Mouse (Mus musculus): Measurements from ENCODE around the gene Zfp810. TPM values are rescaled to one million over a fixed set of nuclear protein-coding genes. Genes with fewer than 3 reads are reported as not detected.
"Not testable (repeated sequence)": the region's sequence is repeated elsewhere in the genome, so short reads cannot be mapped to it uniquely, and the experiment has no call there.

Zfp810 gene
- polyA plus RNA-seq (2016; fragmentation: Nextera tagmentation; extraction: Ambion mirVana), result 23.3 and 36.1 TPM in 2 replicates

GRCm38 (mm10) chr9:22307156-22307919 is at the start of gene Zfp810:
Gene Zfp810 (minus strand): TSS chr9:22307648.
- peak; percentile 95 for DNase-seq (ENCODE audit: low spot score)
- under 1% methylated on average over 56 of the region's 56 CpGs for WGBS
- Histone ChIP-seq H3K4me1 (peaks cover 9% of the 10 kb centered on the region), H3K27me3 (ENCODE audit: low read depth, poor library complexity, severe bottlenecking) (no peaks in the 10 kb centered on the region), H3K27ac (peak within 1 kb of the TSS; percentile 98), H3K4me3 (peak within 1 kb of the TSS; percentile 89), H3K36me3 (peaks cover 38% of the 10 kb centered on the region), H3K9me3 (replicated peaks) (no peaks in the 10 kb centered on the region)

DNA sequence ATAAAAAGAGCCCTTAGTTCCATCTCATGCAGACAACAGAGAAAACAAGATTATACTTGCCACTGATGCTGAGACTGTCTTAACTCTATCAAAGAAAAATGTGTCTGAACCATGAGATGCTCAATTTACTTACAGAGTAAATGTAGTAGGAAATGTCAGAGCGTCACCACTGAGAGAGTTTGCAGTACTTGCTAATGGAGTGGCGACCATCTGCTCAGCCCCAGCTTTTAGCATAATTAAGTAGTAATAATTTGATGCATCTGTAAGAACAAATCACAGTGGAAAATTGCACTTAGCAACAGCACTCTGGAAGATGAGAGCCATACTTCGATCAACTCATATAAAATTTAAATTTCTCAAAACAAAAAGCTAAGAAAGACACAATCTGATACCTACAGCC is 48.5 kb upstream of the Zfp810 start:
- no peak for DNase-seq (ENCODE audit: low spot score)
- Histone ChIP-seq H3K9me3 (replicated peaks) (no peaks in the 10 kb centered on the region), H3K4me3 (no peak overlapping the region), H3K4me1 (no peaks in the 10 kb centered on the region), H3K36me3 (peaks cover 97% of the 10 kb centered on the region), H3K27ac (no peak overlapping the region), H3K27me3 (ENCODE audit: low read depth, poor library complexity, severe bottlenecking) (no peaks in the 10 kb centered on the region)
- 90% methylated on average over 3 of the region's 3 CpGs for WGBS

DNA sequence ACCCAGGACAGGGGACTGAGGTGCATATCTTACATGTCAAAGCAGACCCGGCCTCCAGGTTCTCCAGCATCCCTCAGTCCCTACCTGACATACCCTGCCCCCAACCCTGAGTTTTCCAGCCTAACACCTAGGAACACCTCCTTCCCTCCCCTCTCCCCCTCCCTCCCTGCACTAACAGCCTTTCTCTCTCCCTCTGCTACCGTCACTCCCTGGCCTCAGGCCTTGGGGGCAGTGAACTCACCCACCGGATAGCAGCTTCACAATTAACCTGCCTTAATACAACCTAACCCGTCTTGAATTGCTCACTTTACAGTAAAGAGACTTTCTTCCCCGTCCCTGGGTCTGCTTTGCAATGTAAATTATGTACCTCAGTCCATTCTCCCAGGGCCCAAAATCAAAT is 46.5 kb upstream of the Zfp810 start:
- H3K4me1 ChIP-seq, result no peaks in the 10 kb centered on the region
- H3K27ac ChIP-seq, result no peak overlapping the region
- H3K9me3 ChIP-seq (replicated peaks), result no peaks in the 10 kb centered on the region
- peaks cover 93% of the 10 kb centered on the region for H3K36me3 ChIP-seq
- no peaks in the 10 kb centered on the region for H3K27me3 ChIP-seq (ENCODE audit: low read depth, poor library complexity, severe bottlenecking)
- no peak for DNase-seq (ENCODE audit: low spot score)
- H3K4me3 ChIP-seq, result no peak overlapping the region
- WGBS, result 80% methylated on average over 5 of the region's 5 CpGs

GRCm38 (mm10) chr9:22353465-22353864 is 46.0 kb upstream of the Zfp810 start:
- no peaks in the 10 kb centered on the region for H3K9me3 ChIP-seq (replicated peaks)
- no peak overlapping the region for H3K27ac ChIP-seq
- DNase-seq (ENCODE audit: low spot score), result no peak
- no peak overlapping the region for H3K4me3 ChIP-seq
- no peaks in the 10 kb centered on the region for H3K4me1 ChIP-seq
- H3K27me3 ChIP-seq (ENCODE audit: low read depth, poor library complexity, severe bottlenecking), result no peaks in the 10 kb centered on the region
- peaks cover 91% of the 10 kb centered on the region for H3K36me3 ChIP-seq
- WGBS, result 93% methylated on average over 5 of the region's 5 CpGs

GRCm38 (mm10) chr9:22340331-22340730 is 32.9 kb upstream of the Zfp810 start:
- peaks cover 89% of the 10 kb centered on the region for H3K36me3 ChIP-seq
- no peak overlapping the region for H3K4me3 ChIP-seq
- H3K27me3 ChIP-seq (ENCODE audit: low read depth, poor library complexity, severe bottlenecking), result no peaks in the 10 kb centered on the region
- H3K27ac ChIP-seq, result no peak overlapping the region
- no peaks in the 10 kb centered on the region for H3K9me3 ChIP-seq (replicated peaks)
- no peak for DNase-seq (ENCODE audit: low spot score)
- H3K4me1 ChIP-seq, result no peaks in the 10 kb centered on the region
- WGBS, result 90% methylated on average over 1 of the region's 1 CpGs

GRCm38 (mm10) chr9:22337217-22337616 is 29.8 kb upstream of the Zfp810 start:
- Histone ChIP-seq H3K27ac (no peak overlapping the region), H3K4me1 (no peaks in the 10 kb centered on the region), H3K4me3 (no peak overlapping the region), H3K36me3 (peaks cover 91% of the 10 kb centered on the region), H3K27me3 (ENCODE audit: low read depth, poor library complexity, severe bottlenecking) (no peaks in the 10 kb centered on the region), H3K9me3 (replicated peaks) (no peaks in the 10 kb centered on the region)
- no peak for DNase-seq (ENCODE audit: low spot score)
- WGBS, result 97% methylated on average over 2 of the region's 2 CpGs

DNA sequence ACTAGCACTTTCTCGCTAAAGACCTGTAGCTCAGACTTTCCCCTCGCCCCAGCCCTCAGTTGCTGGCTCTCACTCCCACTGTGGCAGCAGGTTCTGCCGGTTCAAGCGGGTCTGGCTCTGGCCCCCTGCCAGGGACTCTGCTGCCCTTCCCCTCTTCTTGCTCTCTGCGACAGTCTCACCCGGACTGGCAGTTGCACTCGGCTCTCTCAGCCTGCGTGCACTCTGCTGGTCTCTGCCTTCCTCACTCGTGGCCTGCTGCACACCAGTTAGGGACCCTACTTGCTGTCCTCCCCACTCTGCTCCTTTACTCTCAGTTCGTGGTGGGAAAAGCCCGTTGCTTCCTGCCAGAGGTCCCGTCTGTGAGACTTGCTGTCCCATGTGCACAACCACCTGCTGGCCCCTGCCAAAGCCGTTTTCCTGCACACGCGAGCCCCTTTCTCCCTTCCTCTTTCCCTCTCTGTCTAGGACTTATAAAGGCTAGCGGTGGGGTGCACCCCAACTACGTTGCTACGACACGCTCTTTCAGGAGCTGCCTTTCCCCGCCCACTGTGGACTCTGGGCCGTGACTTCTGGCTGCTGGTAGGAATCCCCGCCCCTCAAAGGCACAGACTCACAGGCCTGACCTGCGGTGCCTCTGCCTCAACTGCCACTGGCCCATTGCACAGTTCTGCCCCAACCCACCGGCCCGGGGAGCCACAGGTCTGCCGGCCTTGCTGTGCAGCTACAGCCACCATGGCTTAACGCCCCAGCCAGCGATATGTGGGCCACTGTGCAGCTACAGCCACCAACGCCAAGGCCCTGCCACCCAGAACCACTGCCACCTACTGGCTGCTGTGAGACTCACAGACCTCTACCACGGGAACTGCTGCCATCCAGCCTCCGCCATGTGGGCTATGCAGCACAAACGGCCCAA is 20.3 kb upstream of the Zfp810 start:
- Histone ChIP-seq H3K27ac (peak overlapping the region; percentile 70), H3K4me1 (peaks cover 12% of the 10 kb centered on the region), H3K27me3 (ENCODE audit: low read depth, poor library complexity, severe bottlenecking) (no peaks in the 10 kb centered on the region), H3K9me3 (replicated peaks) (no peaks in the 10 kb centered on the region), H3K4me3 (peak overlapping the region; percentile 58), H3K36me3 (peaks cover 29% of the 10 kb centered on the region)
- 1% methylated on average over 32 of the region's 32 CpGs for WGBS
- peak; percentile 89 for DNase-seq (ENCODE audit: low spot score)

GRCm38 (mm10) chr9:22327099-22327474 is 19.6 kb upstream of the Zfp810 start:
- 16% methylated on average over 9 of the region's 9 CpGs for WGBS
- Histone ChIP-seq H3K9me3 (replicated peaks) (no peaks in the 10 kb centered on the region), H3K27ac (peak overlapping the region; percentile 70; the same call in 1 of the 2 replicates), H3K27me3 (ENCODE audit: low read depth, poor library complexity, severe bottlenecking) (no peaks in the 10 kb centered on the region), H3K36me3 (peaks cover 22% of the 10 kb centered on the region), H3K4me1 (peaks cover 12% of the 10 kb centered on the region), H3K4me3 (peak overlapping the region; percentile 58)
- no peak for DNase-seq (ENCODE audit: low spot score)

GRCm38 (mm10) chr9:22324579-22324978 is 17.1 kb upstream of the Zfp810 start:
- DNase-seq (ENCODE audit: low spot score), result no peak
- Histone ChIP-seq H3K4me3 (no peak overlapping the region), H3K4me1 (peaks cover 12% of the 10 kb centered on the region), H3K9me3 (replicated peaks) (no peaks in the 10 kb centered on the region), H3K27ac (no peak overlapping the region), H3K27me3 (ENCODE audit: low read depth, poor library complexity, severe bottlenecking) (no peaks in the 10 kb centered on the region), H3K36me3 (peaks cover 4% of the 10 kb centered on the region; the same call in 1 of the 2 replicates)
- WGBS, result 100% methylated on average over 1 of the region's 1 CpGs

- H3K36me3 ChIP-seq, result no peaks in the 10 kb centered on the region
- WGBS, result 84% methylated on average over 8 of the region's 8 CpGs
- DNase-seq (ENCODE audit: low spot score), result no peak
Observed at GRCm38 (mm10) chr9:22322381-22323211, 15.1 kb upstream of the Zfp810 start.

DNA sequence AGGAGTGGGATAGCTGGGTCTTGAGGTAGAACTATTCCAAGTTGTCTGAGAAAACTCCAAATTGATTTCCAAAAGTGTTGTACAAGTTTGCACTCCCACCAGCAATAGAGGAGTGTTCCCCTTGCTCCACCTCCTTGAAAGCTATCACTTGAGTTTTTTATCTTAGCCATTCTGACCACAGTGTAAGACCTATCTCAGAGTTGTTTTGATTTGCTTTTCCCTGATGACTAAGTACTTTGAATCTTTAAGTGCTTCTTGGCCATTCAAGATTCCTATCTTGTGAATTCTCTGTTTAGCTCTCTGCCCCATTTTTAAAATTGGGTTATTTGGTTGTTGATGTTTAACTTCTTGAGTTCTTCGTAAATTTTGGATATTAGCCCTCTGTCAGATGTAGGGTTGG is 11.7 kb upstream of the Zfp810 start:
- no peaks in the 10 kb centered on the region for H3K9me3 ChIP-seq (replicated peaks)
- no peak overlapping the region for H3K4me3 ChIP-seq
- no peak for DNase-seq (ENCODE audit: low spot score)
- H3K27me3 ChIP-seq (ENCODE audit: low read depth, poor library complexity, severe bottlenecking), result no peaks in the 10 kb centered on the region
- no peak overlapping the region for H3K27ac ChIP-seq
- H3K4me1 ChIP-seq, result no peaks in the 10 kb centered on the region
- no peaks in the 10 kb centered on the region for H3K36me3 ChIP-seq
- WGBS, result 96% methylated on average over 1 of the region's 1 CpGs

More at GRCm38 (mm10) chr9:22322381-22323211, 15.1 kb upstream of the Zfp810 start:
- no peaks in the 10 kb centered on the region for H3K27me3 ChIP-seq (ENCODE audit: low read depth, poor library complexity, severe bottlenecking)
- H3K9me3 ChIP-seq (replicated peaks), result no peaks in the 10 kb centered on the region
- no peak overlapping the region for H3K27ac ChIP-seq
- peaks cover 10% of the 10 kb centered on the region for H3K4me1 ChIP-seq
- no peak overlapping the region for H3K4me3 ChIP-seq

DNA sequence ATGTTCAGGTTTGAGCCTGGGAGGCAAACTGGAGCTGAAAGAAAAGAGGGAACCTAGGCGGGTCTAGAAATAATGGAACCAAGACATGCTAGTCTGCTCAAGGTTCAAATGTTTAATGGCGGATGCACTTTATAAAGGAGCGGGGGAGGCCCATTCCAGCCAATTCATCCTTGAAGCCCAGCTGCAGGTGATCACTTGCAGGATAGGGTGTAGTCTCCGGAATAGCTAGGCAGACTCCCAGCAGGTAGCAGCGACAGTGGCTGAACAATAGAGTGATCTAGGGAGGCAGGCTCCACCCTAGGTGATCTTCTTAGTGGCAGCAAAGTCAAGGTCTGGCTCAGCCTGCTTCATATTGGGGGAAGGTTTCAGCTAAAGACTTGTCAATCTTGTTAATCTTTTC is 8.6 kb upstream of the Zfp810 start:
- WGBS, result 75% methylated on average over 5 of the region's 5 CpGs
- not testable (repeated sequence) for H3K27ac ChIP-seq; DNase-seq (ENCODE audit: low spot score); H3K36me3 ChIP-seq; H3K4me3 ChIP-seq; H3K27me3 ChIP-seq (ENCODE audit: low read depth, poor library complexity, severe bottlenecking); H3K4me1 ChIP-seq; H3K9me3 ChIP-seq (replicated peaks)

Measured in limb, embryonic 10.5 days (tissue).